Mouse (Mus musculus): ENCODE results near the gene Tmem179.

The Tmem179 gene

DNA sequence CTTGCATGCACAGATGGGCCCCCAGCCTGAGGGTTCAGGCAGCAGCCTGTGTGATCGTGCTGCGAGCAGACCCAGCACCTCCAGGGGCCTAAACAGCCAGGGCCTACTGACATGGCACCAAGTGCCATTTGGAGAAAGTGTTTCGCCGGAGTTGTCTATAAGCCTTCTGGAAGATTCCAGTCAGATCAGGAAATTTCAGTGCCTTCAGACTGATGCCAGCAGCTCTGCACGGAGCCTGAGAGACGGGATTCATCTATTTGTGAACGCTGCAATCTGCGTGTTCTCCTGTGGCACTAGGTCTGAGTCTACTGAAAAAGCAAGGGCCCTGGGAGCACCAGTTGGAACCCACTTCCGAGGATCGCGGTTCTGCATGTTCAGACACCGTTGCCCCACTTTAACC is 23.8 kb upstream of the Tmem179 start:
- intact Hi-C loops (cut with DNase I): loop anchor here (5.0 to 10.0 kb wide), 3 partner anchors 43 to 126 kb away; no protein-coding TSS in a partner anchor

DNA sequence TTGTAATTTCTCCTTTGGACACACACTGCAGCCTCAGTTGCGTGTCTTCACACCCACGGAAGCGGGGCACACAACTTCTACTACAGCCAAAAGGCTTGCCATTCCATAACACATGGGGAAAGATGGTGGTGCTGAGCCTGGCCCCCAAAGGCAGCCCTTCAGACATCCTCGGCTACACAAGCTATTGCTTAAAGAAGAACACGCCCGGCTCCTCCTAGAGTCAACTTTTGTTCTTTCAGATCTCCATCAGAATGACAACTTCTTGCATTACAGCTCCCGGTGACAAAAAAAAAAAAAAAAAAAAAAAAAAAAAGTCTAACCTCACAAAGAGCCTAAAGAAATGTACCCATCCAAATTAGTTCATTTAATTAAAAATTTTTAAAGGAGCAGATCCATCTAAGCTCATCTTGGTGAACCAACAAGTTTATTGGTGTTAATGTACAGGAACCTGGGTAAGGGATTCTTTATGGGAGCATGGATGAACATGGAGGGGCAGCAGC is 23.0 kb upstream of the Tmem179 start:
- intact Hi-C loops (cut with DNase I): no loop called here

DNA sequence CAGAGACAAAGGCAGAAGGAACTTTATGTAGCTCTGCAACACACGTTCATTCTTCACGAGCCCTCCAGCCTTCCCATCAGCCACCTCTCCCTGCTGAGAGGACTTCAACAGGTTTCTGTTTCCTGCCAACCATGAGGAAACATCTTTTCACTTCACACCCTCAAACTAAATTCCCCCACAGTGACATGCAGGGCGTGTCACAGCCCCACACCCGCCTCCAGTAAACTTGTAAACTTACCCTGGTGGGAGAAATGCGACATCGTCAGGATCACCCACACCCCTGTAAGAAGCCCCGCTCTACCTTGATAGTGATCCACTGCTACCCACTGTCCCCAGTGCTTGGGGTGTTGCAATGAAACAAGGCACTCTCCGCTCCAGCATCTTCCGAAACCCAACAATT is 21.8 kb upstream of the Tmem179 start:
- intact Hi-C loops (cut with DNase I): no loop called here

DNA sequence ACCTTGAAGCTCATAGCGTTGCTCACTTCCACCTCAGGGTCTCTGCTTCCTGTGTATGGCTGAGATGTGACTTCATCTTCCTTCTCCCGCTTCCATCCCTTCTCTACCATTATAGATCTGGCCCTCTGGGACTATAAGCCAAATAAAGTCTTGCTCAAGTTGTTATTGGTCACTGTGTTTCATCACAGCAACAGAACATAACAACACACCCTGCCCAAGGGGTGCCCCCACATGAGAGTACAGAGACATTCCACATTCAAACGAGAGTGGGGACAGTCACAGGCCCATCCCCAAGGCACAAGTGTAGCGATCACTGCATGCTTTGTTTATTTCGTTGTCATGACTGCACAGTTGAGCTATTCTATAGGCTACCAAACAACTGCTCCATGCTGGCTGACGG is 20.7 kb upstream of the Tmem179 start:
- intact Hi-C loops (cut with DNase I): no loop called here

DNA sequence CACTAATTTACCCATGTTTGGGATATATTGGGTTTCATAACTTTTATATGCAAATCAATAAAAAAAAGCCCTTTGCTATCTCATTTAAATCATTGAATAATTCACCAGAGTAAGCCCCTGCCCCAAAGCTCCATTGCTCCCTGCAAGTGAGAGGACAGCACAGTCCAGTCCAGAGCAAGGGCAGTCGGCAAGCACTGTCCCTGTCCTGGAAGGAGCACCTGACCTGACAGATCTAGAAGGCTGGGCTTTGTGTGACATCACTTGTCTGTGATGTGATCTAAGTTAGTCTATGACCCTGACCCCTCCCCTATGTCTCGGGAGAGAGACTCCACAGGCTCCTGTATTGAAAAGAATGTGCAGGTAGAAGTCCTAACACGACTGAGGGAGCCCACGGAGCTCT is 17.2 kb upstream of the Tmem179 start:
- intact Hi-C loops (cut with DNase I): loop anchor here (5.0 kb wide), 1 partner anchor 71 kb away; no protein-coding TSS in a partner anchor

DNA sequence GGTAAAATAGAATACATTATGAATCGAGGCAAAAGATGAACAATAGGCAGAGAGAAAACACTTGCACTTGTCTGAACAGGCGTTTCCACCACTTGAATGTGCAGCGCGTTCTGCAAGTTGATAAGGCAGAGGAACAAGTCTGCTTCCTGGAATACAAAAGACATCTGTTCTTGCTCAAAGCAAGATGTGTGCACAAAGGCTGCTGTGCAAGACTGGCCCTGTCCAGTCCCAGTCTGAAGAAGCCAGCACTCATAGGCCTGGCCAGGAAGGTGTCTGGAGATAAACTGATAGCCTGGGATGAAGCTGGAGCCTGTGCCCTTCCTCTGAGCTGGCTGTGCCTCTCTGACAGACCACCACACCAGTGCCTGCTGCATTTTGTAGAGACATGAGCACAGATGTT is 1.6 kb upstream of the Tmem179 start:
- intact Hi-C loops (cut with DNase I): no loop called here

DNA sequence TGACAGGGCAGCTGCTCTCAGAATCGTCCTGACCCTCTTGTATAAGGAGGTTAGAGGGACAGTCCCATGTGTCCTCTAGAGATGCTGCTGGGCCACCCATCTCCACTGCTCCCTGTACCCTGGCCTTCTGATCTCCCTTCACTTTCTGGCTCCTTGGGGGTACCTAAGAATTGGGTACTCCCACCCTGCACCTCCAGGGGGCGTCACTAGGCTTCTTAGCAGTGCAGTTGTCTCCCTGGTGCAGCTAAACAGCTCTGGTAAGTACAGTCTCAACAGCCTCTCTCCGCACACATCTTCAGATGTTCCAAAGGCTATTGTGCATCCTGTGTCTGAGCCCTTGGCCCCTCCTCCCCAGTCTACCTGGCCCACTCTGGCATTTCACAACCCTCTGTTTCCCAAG is 1.6 kb downstream of the Tmem179 start:
- intact Hi-C loops (cut with DNase I): no loop called here

DNA sequence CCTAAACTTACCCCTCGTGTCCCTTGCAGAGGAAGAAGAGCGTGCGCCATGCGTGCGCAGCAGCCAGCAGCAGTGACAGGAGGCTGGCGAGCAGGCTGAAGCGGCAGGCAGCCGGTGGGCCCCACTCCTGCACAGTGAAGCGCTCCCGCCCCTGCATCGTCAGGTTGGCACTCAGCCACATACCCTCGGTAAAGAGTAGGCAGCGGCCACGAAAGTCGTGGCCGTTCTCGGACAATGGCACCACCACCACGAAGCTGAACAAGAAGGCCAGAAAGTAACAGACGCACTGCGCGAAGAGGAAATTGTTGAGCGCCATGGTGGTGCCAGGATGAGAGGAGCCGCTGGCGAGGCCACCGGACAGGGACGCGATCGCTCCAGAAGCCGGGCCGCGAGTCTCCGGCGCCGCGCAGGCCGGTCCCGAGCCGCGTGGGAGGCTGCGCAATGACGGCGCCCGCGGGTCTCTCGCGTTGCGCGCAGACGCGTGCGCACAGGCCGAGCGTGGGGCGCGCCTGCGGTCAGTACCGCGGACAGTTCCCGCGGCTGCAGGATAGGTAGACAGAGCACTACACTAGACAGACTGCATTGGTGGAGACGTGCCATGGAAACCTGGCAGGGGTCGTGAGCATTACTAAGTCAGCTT is 5.7 kb downstream of the Tmem179 start:
- intact Hi-C loops (cut with DNase I): no loop called here

DNA sequence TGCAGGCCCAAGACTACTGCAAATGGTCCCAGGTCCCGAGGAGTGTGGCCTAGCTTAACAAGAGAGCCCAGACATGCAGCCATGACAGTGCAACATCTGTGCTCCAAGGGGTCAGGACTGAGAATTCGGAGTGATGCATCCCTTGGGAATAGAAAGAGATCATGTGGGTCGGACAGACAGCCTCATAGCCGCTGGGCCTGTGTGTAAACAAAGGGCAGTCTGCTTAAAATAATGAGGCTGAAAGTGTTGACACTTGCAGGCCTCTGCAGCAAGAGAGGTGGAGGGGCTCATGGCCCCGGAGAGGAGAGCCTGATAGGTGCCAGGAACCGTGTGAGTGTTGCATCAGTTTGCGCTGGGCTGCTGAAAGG is 6.2 kb downstream of the Tmem179 start:
- intact Hi-C loops (cut with DNase I): no loop called here

DNA sequence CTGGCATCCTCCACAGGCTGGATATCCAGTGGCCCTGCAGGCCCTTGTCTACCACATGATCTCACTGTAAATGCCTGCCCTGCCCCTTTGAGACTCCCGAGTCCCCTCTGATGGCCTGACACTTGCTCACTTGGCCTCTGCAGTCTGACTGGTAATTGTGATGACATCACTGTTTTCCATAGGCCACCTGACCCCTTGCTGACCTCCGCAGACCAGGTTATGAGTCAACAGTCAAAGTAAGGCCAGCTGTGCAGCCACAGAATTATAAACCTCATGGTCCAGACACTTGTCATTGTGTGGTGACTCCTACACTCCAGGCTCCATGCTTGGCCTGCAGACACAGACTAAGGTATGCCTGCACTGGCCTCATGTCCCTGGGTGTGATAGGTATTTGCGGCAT is 8.6 kb downstream of the Tmem179 start:
- intact Hi-C loops (cut with DNase I): no loop called here

DNA sequence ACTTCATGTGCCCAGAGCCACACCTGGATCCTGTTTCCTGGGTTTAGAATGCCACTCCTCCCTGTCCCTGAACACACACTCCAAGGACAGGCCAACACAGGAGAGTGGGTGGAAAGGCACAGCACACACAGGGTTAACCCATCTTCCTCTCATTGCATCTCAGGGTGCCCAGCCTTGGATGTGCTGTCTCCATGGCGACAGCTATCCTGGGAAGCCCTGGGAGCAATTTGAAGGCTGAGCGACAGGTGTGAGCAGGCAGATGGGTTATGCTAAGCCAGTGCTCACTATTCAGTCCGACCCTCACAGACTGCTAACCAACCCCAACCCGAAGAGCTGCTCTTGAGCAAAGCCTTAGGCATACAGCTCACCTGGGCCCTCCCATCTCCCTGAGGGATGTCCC is 9.3 kb downstream of the Tmem179 start:
- intact Hi-C loops (cut with DNase I): no loop called here

DNA sequence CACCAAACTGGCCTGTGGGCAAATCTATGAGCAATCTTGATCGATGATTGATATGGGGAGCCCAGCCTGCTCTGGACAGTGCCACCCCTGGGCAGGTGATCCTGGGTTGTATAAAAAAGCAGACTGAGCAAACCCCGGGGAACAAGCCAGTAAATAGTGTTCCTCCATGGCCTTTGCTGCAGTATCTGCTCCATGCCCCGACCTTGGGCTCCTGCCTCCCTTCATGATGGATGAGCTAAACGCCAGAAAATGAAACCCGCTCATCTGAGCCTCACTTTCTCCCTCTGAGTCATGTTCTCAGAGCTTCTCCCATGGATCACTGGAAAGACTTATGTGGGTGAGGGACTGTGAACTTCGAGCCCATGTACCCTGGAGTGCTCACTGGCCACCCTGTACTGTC is 10.3 kb downstream of the Tmem179 start:
- intact Hi-C loops (cut with DNase I): no loop called here

DNA sequence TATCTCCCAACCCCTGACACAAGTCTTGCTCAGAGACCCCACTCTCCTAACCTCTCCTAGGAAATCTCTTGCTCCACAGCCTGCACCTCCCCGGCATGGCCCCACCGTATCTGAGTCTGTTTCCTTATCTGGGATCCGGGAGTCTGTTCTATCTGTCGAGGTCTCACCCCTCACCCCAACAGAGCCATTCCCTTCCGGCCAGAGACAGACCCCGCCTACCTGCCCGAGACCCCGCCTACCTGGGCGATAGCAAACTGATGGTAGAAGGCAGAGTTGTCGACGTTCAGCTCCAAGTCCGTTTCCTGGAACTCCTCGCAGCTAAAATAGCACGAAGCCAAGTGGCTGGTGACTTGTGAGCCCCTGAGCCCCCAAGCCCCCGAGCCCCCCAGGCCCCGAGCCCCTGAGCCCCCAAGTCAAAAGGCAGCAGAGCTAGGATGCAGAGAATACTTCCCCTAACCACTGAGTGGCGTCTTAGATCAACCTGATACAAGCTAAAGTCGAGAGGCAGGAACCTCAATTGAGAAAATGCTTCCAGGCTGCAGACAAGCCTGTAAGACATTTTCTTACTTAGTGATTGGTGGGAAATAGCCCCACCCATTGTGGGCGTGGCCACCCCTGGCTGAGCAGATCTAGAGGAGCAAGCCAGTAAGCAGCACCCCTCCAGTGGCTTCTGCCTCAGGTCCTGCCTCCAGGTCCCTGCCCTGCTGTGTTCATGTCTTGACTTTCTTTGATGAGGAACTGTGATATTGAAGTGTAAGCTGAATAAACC is 13.4 kb downstream of the Tmem179 start:
- intact Hi-C loops (cut with DNase I): no loop called here

DNA sequence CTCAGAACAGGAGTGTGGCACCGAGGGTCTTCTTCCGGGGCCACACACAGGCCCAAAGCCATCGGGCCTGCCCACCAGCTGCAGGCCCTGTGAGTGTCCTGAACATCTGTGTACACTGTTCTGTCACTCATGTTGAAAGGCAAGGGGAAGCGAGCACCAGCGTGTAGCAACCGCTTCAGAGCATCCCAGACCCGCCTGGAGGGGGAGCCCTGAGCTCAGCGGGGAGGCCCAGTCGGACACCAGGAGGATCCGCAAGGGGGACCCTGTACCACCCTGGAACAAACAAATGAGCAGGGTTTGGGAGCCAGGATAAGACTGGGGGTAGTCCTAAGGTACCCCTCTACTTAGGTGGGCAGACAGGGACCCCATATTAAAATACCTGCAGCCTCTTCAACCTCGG is 17.9 kb downstream of the Tmem179 start:
- intact Hi-C loops (cut with DNase I): loop anchor here (5.0 kb wide), 1 partner anchor 44 kb away; no protein-coding TSS in a partner anchor

DNA sequence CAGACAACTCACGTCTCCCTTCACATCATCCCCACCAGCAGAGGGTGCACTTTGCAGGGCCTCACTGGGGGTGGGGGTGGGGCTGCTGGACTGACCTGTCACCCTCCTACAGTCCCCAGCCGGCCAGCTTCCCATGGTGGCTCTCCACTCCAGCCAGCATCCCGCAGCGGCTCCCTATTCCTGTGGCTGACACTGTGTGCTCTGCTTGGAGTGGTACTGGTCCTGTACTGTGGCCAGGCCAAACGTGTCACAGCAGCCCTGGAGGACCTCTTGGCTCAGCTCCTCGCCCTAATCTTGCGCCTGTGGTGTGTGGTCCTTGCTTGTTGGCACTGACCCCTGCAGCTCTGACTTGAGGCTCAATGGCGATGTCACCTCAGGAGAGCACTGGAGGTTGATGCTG is 18.8 kb downstream of the Tmem179 start:
- intact Hi-C loops (cut with DNase I): loop anchor here (5.0 kb wide), 1 partner anchor 45 kb away; no protein-coding TSS in a partner anchor

DNA sequence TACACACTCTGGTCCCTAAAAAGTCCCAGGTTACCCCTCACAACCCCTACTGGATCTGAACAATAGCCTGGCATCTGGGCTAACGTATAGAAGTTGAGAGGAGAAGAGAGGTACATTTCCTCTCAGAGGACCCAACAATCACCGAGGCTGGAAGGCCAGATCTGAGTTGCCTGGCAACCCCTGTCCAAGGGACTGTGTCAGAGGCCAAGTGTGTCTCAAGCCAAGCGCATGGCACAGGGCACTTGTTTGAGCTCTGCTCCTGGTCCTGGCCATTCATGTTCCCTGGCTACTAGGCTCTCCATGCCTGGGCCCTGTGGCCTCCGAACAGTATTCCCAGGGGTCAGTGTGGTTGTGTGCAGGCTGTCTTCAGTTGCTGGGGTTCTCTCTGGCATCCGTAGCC is 20.4 kb downstream of the Tmem179 start:
- intact Hi-C loops (cut with DNase I): loop anchor here (5.0 kb wide), 1 partner anchor 46 kb away; no protein-coding TSS in a partner anchor

DNA sequence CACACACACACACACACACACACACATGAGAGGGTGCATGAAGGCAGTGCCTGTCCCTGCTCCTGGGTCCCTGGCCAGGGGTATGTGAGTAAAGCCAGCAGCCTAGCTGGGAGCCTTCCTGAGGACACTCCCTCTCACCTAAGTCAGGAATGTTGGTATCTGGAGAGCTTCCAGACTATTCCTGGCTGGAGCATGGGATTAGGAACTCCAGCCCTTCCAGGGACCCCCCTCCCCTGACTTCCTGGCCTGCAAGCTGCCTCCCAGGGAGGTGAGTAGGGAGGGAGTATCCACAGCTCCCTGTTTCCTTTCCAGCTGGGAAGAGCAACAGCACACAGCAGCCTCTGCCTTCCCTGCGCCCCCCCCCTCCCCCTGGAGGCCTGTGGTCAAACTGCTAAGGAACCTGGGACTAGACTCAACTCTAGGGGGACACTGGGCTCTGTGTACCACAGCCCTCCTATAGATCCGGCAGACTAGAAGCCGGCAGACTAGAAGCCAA is 26.1 kb downstream of the Tmem179 start:
- intact Hi-C loops (cut with DNase I): no loop called here

DNA sequence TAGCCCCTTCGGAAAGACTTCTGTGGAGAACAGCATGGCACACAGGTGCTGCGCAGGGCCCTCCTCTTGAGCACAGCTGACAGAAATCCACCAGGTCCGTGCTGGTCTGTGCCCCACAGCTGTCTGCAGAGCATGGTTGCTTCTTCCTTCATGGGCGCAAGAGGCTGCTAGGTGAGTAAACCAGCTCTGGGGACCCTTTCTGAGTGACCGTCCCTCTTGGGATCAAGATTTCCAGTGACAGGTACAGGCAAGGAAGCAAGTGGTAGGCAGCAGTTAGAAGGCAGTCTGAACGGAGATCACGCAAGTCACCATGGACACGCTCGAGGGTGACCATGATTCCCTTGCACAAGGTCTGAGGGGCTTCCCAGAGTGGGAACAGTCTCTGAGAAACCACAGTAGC is 27.0 kb downstream of the Tmem179 start:
- intact Hi-C loops (cut with DNase I): no loop called here

DNA sequence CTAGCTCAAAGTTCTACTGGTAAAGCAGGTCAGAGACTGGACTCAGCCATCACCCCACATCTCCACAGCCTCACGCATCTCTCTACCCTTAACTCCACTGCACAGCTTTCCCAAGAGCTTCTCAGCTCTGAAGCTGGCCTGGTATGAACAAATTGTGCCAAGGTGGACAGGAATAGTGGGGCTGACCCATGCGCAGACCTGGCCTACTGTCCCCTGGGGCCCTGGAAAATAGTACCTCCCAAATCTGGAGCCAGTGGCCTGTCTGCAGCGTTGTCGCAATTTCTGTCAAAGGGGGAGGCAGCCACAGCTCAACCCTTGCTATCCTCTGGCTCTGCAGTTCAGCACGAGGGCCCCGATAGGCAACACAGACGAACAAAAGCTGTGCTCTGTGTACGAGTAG is 27.4 kb downstream of the Tmem179 start, which contains the start of gene A530016L24Rik:
A530016L24Rik (plus strand) TSS at position 315 of the 400 bp plus-strand sequence.
- intact Hi-C loops (cut with DNase I): no loop called here

DNA sequence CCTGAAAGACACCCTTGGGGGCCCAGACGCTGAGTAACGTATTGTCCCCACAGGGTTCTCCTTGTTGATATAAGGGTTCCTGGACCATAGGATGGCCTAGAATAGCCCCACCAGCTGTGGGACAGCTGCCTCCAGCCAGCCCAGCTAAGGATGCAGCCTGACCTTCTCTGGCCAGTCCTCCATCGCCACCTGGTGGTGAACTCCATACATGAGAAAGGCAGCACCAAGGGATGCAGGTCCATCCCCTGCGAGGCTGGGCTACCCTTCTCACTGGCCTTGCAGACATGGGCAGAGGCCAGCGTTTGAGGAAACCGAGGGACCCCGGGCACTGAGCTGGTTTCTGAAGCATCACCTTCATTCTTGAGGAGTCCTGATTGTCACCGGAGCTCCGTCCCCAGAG is 42.8 kb downstream of the Tmem179 start:
- intact Hi-C loops (cut with DNase I): loop anchor here (1.0 to 10.0 kb wide), 3 partner anchors 69 to 359 kb away; no protein-coding TSS in a partner anchor

DNA sequence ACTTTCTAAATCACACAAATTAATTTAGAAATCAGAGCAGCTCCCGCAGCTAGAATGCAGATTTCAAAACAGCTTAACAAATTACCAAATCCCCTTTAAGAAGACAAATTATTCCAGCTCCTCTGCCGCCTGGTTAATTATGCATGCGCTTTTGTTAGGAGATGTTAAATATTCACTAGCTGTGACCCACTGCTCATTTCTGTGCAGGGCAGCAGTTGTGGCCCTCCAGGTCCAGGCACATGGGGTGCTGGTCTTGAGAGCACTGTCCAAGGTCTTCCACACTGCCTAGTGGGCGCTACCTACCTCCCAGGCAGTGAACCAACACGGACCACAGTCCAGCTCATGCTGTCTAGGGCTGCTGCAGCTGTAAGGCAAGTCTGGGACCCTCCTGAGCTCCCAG is 46.3 kb downstream of the Tmem179 start:
- intact Hi-C loops (cut with DNase I): loop anchor here (5.0 to 10.0 kb wide), 2 partner anchors 72 to 355 kb away; no protein-coding TSS in a partner anchor

DNA sequence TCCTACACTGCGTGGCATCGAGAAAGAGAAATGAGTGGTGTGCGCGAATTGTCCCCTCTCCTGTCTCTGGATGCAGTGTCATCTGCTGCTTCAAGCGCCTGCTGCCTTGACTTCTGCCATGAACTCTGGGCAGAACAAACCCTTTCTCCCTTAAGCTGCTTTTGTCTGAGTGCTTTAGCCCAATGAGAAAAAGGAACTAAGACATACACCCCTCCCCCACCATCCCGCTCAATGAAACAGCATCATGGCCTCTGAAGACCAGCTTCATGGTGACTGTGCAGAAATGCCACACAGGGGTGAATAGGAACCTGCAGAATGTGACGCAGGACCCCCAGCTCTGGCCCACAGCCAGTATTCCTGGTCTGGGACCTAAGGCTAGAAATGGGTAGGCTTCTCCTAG is 47.2 kb downstream of the Tmem179 start:
- intact Hi-C loops (cut with DNase I): no loop called here

Data from adrenal gland (tissue).